Mouse (Mus musculus) liver, postnatal 0 days (tissue): Measurements from ENCODE around the gene Ndufb10. TPM values are rescaled to one million over a fixed set of nuclear protein-coding genes. Genes with fewer than 3 reads are reported as not detected.
"Not testable (repeated sequence)": the region's sequence is repeated elsewhere in the genome, so short reads cannot be mapped to it uniquely, and the experiment has no call there.

Experiments used
- ATAC-seq: fragments of 200-750 bp; cut with Nextera tagmentation; 2 replicates; pipeline ENCODE4 v1.8.0; 2017; ENCODE audit warnings: mild to moderate bottlenecking, moderate library complexity
- DNase-seq: peaks from one replicate; pipeline ENCODE4 v3.0.0-alpha.2; 2016
- H3K27ac ChIP-seq: fragments of 300-500 bp; sonication (generic); 2 replicates; pipeline ENCODE4 v1.5.1; 2014; ENCODE audit warnings: antibody characterized with exemption, moderate library complexity, mild to moderate bottlenecking, low read depth
- H3K27me3 ChIP-seq: fragments of 300-500 bp; sonication (generic); 2 replicates; pipeline ENCODE4 v1.6.1; 2014; ENCODE audit warnings: low read length, control low read depth, mixed read lengths; ENCODE audit not compliant: insufficient read depth
- H3K36me3 ChIP-seq: fragments of 300-500 bp; sonication (generic); replicated peaks from 2 replicates; pipeline ENCODE4 v1.6.1; 2014; ENCODE audit warnings: mild to moderate bottlenecking, control low read depth, low read length, moderate library complexity, mixed read lengths; ENCODE audit not compliant: insufficient read depth
- H3K4me1 ChIP-seq: fragments of 300-500 bp; sonication (generic); 2 replicates; pipeline ENCODE4 v1.6.1; 2014; ENCODE audit warnings: antibody characterized with exemption, mild to moderate bottlenecking, control low read depth; ENCODE audit not compliant: insufficient read depth
- H3K4me2 ChIP-seq: fragments of 300-500 bp; sonication (generic); 2 replicates; pipeline ENCODE4 v1.6.1; 2014; ENCODE audit warnings: low read depth, mild to moderate bottlenecking, low read length, moderate library complexity, mixed read lengths
- H3K4me3 ChIP-seq: fragments of 300-500 bp; sonication (generic); 2 replicates; pipeline ENCODE4 v1.5.1; 2014; ENCODE audit warnings: low read depth, low read length
- H3K9ac ChIP-seq: fragments of 300-500 bp; sonication (generic); replicated peaks from 2 replicates; pipeline ENCODE4 v1.6.1; 2014; ENCODE audit warnings: mild to moderate bottlenecking, moderate library complexity
- H3K9me3 ChIP-seq: fragments of 300-500 bp; sonication (generic); 2 replicates; pipeline ENCODE4 v1.6.1; 2016; ENCODE audit warnings: mild to moderate bottlenecking, control low read depth, low read length, mixed read lengths
- CTCF ChIP-seq: sonication (generic); IDR thresholded peaks from 2 replicates; pipeline ENCODE4 v1.5.1; 2016; ENCODE audit warnings: antibody characterized with exemption, low read depth
- EP300 ChIP-seq: IDR thresholded peaks from 2 replicates; pipeline ENCODE4 v1.6.1; 2016; ENCODE audit warnings: antibody characterized with exemption, low read depth, mild to moderate bottlenecking
- WGBS: fragments of 180-500 bp; shearing (Covaris S2); extraction: QIAGEN DNeasy Blood & Tissue Kit; methylation state at CpG from one replicate; pipeline ENCODE4 v1.1.7; 2014; ENCODE audit not compliant: insufficient replicate concordance; 5-methylcytosine and 5-hydroxymethylcytosine counted together
- polyA plus RNA-seq: library from polyadenylated mRNA; unstranded; fragments of >200 nt; fragmentation: Nextera tagmentation; extraction: Ambion mirVana; gene quantifications from 2 replicates; pipeline ENCODE4 v1.2.1, GENCODE M21; 2015

Gene Ndufb10
- polyA plus RNA-seq, 1 experiment from 2014 or later, result 355 TPM

DNA sequence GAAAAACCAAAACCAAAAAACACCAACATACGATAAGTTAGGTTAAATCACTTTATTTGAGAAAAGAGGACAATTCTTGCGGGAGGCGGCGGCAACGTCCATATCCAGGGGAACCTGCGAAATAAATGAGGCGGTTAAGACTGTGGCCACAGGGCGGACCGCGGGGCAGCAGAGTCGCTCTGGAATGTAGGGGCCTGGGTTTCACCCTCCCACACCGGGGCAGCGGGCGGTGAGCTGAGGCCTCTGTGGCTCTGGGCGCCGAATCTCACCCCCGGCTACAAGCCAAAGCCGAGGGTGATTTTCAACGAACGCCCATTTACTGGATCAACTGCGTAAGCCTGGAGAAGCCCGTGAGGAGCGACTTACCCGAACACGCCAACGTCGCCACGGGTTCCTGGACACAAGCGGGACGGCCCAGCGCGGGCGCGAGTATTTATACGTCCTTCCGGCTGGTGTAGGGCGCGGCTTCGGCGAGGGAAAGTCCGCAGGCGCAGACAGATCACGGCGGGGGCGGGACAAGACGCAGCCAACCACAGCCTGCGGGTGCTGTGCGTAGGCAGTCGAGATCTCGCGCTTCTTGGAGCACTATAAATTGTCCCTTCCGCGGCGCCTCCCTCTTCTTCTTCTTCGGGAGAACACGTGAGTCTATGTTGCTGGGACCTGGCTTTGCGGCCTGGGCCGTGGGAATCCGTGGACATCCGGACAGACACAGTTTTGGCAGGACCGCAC lies 4.6 kb downstream of the Ndufb10 start:
- H3K9ac ChIP-seq, result peak overlapping the region; percentile 94
- H3K27me3 ChIP-seq, result no peaks in the 10 kb centered on the region
- no peak; the same call in 1 of the 2 replicates for TF ChIP-seq CTCF
- TF ChIP-seq EP300, result peak; percentile 53
- no peaks in the 10 kb centered on the region for H3K9me3 ChIP-seq
- WGBS, result under 1% methylated on average over 61 of the region's 61 CpGs
- H3K36me3 ChIP-seq, result peaks cover 25% of the 10 kb centered on the region
- DNase-seq (peak; percentile 99), ATAC-seq (peak; percentile 94)
- H3K27ac ChIP-seq, result peak overlapping the region; percentile 93
- H3K4me1 ChIP-seq, result peaks cover 31% of the 10 kb centered on the region
- H3K4me2 ChIP-seq, result peak overlapping the region; percentile 88
- H3K4me3 ChIP-seq, result peak overlapping the region; percentile 96

GRCm38 (mm10) chr17:24718938-24719337 lies 5.3 kb downstream of the Ndufb10 start:
- DNase-seq, H3K27ac ChIP-seq, H3K27me3 ChIP-seq, ATAC-seq, H3K9me3 ChIP-seq: not testable (repeated sequence)
- peaks cover 29% of the 10 kb centered on the region for H3K4me1 ChIP-seq
- peaks cover 25% of the 10 kb centered on the region for H3K36me3 ChIP-seq
- peak; percentile 17; the same call in 1 of the 2 replicates for TF ChIP-seq CTCF
- H3K9ac ChIP-seq, result peak overlapping the region; percentile 94
- peak overlapping the region; percentile 96 for H3K4me3 ChIP-seq
- H3K4me2 ChIP-seq, result peak overlapping the region; percentile 88
- WGBS, result 45% methylated on average over 5 of the region's 5 CpGs

DNA sequence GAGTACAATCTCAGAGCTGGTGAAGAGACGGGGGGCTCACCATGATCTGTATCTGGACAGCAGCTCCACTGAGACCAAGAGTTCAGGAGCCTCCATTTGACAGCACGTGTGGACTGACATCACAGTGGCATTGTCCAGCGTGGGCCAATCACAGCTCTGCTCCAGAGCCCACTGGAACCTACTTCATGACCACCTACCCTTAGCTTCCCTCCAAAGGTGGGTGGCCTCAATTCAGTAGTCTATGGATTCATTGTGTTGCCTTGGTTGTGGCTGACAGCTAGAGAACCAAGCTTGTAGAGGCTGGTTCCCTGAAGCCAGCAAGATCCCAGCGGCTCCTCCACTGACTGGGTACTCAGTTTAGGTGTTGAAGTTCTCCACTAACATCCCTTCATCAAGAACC lies 6.3 kb downstream of the Ndufb10 start, which contains the start of the genes Rnf151 and Rps2:
Gene Rnf151 (minus strand): TSS at position 121 of the 400 bp plus-strand sequence.
Gene Rps2 (plus strand): TSS at position 174 of the 400 bp plus-strand sequence.
- TF ChIP-seq CTCF (no peak), EP300 (no peak)
- Histone ChIP-seq H3K4me3 (peak within 1 kb of the TSS; percentile 96), H3K36me3 (peaks cover 25% of the 10 kb centered on the region), H3K9me3 (no peaks in the 10 kb centered on the region), H3K27ac (no peak within 1 kb of the TSS), H3K9ac (peak within 1 kb of the TSS; percentile 94), H3K4me2 (peak within 1 kb of the TSS; percentile 88), H3K27me3 (no peaks in the 10 kb centered on the region), H3K4me1 (peaks cover 21% of the 10 kb centered on the region)
- WGBS, result 81% methylated on average over 4 of the region's 4 CpGs
- ATAC-seq (no peak), DNase-seq (no peak)

DNA sequence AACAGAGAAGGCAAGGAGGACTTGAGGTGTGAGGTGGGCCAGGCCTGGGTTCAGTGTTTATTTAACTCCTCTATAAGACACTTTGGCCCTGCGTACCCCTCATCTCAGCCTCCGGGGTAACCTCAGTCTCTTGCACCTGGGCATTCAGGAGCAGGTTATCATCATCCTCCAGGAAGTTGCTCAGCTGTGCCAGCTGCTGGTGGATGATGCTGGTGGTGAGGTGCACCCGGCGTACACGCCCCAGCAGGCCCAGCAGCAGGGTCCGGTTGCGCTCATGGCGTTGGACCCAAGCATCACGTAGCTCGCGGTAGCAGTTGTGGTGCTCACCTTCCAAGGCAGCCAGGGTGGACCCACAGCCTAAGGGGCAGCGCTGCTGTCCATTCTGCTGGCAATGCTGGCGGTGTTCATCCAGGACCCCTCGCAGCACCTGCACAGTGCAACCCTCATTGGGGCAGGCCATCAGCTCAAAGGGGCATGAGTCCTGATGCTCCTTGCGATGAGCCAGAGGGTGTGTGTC lies 8.1 kb downstream of the Ndufb10 start:
- 94% methylated on average over 15 of the region's 15 CpGs for WGBS
- Histone ChIP-seq H3K4me2 (no peak overlapping the region), H3K4me1 (peaks cover 7% of the 10 kb centered on the region), H3K36me3 (peaks cover 11% of the 10 kb centered on the region; the same call in 1 of the 2 replicates), H3K9ac (no peak overlapping the region), H3K4me3 (no peak overlapping the region), H3K27ac (no peak overlapping the region), H3K27me3 (no peaks in the 10 kb centered on the region), H3K9me3 (no peaks in the 10 kb centered on the region)
- no peak for ATAC-seq
- TF ChIP-seq CTCF (no peak), EP300 (no peak)
- DNase-seq, result peak; percentile 12

GRCm38 (mm10) chr17:24715556-24715955 lies 8.7 kb downstream of the Ndufb10 start:
- ATAC-seq, result no peak

GRCm38 (mm10) chr17:24708646-24709045 lies 15.6 kb downstream of the Ndufb10 start:
- Histone ChIP-seq H3K27me3 (no peaks in the 10 kb centered on the region), H3K9ac (no peak overlapping the region), H3K36me3 (peaks cover 15% of the 10 kb centered on the region; the same call in 1 of the 2 replicates), H3K4me1 (peaks cover 14% of the 10 kb centered on the region), H3K27ac (no peak overlapping the region), H3K4me3 (no peak overlapping the region), H3K9me3 (no peaks in the 10 kb centered on the region), H3K4me2 (peak overlapping the region; percentile 93; the same call in 1 of the 2 replicates)
- ATAC-seq (no peak), DNase-seq (peak; percentile 13)
- 19% methylated on average over 2 of the region's 2 CpGs for WGBS
- TF ChIP-seq EP300 (no peak), CTCF (peak; percentile 68)

More at GRCm38 (mm10) chr17:24715556-24715955, 8.7 kb downstream of the Ndufb10 start:
- 86% methylated on average over 6 of the region's 6 CpGs for WGBS
- DNase-seq, result no peak
- Histone ChIP-seq H3K27ac (no peak overlapping the region), H3K4me2 (no peak overlapping the region), H3K36me3 (0 out of 2 replicates have a peak, but pooled peaks cover 9% of the 10 kb centered on the region), H3K4me3 (no peak overlapping the region), H3K4me1 (peaks cover 6% of the 10 kb centered on the region), H3K27me3 (no peaks in the 10 kb centered on the region), H3K9me3 (no peaks in the 10 kb centered on the region), H3K9ac (no peak overlapping the region)
- TF ChIP-seq CTCF (no peak), EP300 (no peak)
